Mouse (Mus musculus) hematopoietic stem cell, adult 5-6 weeks (primary cell): ENCODE results near the gene Tjp3. TPM values are rescaled to one million over a fixed set of nuclear protein-coding genes. Genes with fewer than 3 reads are reported as not detected.
A peak's percentile ranks its signal among the peaks of the same experiment; 100 is the strongest.

ENCODE experiments used
- ATAC-seq, 2 experiments: fragments of 125-278 bp in 1 of 2; replicated peaks in 1 of 2; 2 replicates each; pipeline ENCODE4 v1.8.0; 2016 to 2017; ENCODE audit warnings: inconsistent platforms in 2 of 2, mild to moderate bottlenecking in 2 of 2, moderate number of reproducible peaks in 2 of 2, low read depth in 1 of 2, moderate TSS enrichment in 1 of 2; ENCODE audit not compliant: low FRiP score in 2 of 2, poor library complexity in 2 of 2, severe bottlenecking in 2 of 2, insufficient read depth in 1 of 2, low TSS enrichment in 1 of 2
- total RNA-seq: library from RNA; stranded (forward); fragments of 172-1452, 232-1000 nt; gene quantifications from 2 replicates; pipeline ENCODE4 v1.2.3, GENCODE M21; 2017

The Tjp3 gene
- total RNA-seq: 4.6 and 10.4 TPM in 2 replicates

GRCm38 (mm10) chr10:81291511-81292104, at the start of gene Tjp3:
TSS of gene Tjp3 (minus strand) at chr10:81291581.
- no peak; a peak in 1 of 4 replicates for ATAC-seq

GRCm38 (mm10) chr10:81340551-81341332, 49.4 kb upstream of the Tjp3 start:
- ATAC-seq: no peak

- no peak for ATAC-seq
These were observed 45.2 kb upstream of the Tjp3 start for GRCm38 (mm10) chr10:81336558-81336957.

GRCm38 (mm10) chr10:81335393-81336340, 44.3 kb upstream of the Tjp3 start:
- ATAC-seq: no peak

- ATAC-seq: no peak
These were observed 42.9 kb upstream of the Tjp3 start for GRCm38 (mm10) chr10:81334324-81334723.

- ATAC-seq: no peak
These were observed 40.9 kb upstream of the Tjp3 start for GRCm38 (mm10) chr10:81332277-81332676.

- no peak for ATAC-seq
These were observed 38.6 kb upstream of the Tjp3 start for GRCm38 (mm10) chr10:81330007-81330406.

- peak; percentile 66 to 70 for ATAC-seq
These were observed 38.0 kb upstream of the Tjp3 start for GRCm38 (mm10) chr10:81329194-81329975.

- ATAC-seq: peak; percentile 22 to 47; a peak in 1 of 4 replicates
These were observed 37.0 kb upstream of the Tjp3 start, which contains the start of gene Tbxa2r for GRCm38 (mm10) chr10:81328386-81328785. TSS of gene Tbxa2r (plus strand) at chr10:81328731.

GRCm38 (mm10) chr10:81327959-81328358, 36.6 kb upstream of the Tjp3 start:
- ATAC-seq: no peak

GRCm38 (mm10) chr10:81326858-81327257, 35.5 kb upstream of the Tjp3 start:
- peak; percentile 50 for ATAC-seq

- ATAC-seq: no peak
These were observed 34.4 kb upstream of the Tjp3 start for GRCm38 (mm10) chr10:81325781-81326180.

GRCm38 (mm10) chr10:81325176-81325575, 33.8 kb upstream of the Tjp3 start:
- no peak for ATAC-seq

GRCm38 (mm10) chr10:81323791-81324530, 32.6 kb upstream of the Tjp3 start:
- no peak for ATAC-seq

- no peak for ATAC-seq
These were observed 31.9 kb upstream of the Tjp3 start for GRCm38 (mm10) chr10:81323141-81323775.

GRCm38 (mm10) chr10:81322444-81322843, 31.1 kb upstream of the Tjp3 start:
- no peak for ATAC-seq
